Mouse (Mus musculus): Measurements from ENCODE around the gene Tfb2m. TPM values are rescaled to one million over a fixed set of nuclear protein-coding genes. Genes with fewer than 3 reads are reported as not detected.

The Tfb2m gene
- polyA plus RNA-seq, 1 experiment from 2014 or later: 25.0 TPM

DNA sequence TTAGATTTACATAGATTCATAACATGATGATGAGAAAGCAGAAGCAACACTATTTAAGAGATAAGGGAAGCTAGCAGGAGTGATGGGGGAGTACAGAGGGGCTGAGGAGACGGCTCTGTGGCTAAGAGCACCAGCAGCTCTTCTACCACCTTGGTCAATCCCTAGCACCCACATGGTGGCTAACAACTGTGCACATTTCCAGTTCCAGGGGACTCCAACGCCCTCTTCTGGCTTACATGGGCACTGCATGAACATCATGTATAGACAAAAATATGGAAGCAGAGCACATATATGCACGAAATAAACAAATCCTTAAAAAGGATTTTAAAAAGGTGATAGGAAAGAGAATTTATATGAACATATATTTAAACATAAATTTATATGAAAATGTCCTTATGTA lies 4.6 kb downstream of the Tfb2m start:
- Histone ChIP-seq H3K9ac (ENCODE audit: low read depth, low read length) (no peak overlapping the region), H3K9me3 (ENCODE audit: control insufficient read depth, low read length) (no peaks in the 10 kb centered on the region), H3K27ac (ENCODE audit: low read depth, low read length) (no peak overlapping the region), H3K27me3 (replicated peaks; ENCODE audit: control insufficient read depth, insufficient read depth, low read length) (no peaks in the 10 kb centered on the region), H3K36me3 (ENCODE audit: control insufficient read depth, insufficient read depth, low read length) (peaks cover 4% of the 10 kb centered on the region; the same call in 1 of the 2 replicates), H3K4me3 (ENCODE audit: low read depth, low read length) (no peak overlapping the region), H3K4me1 (replicated peaks; ENCODE audit: control insufficient read depth, insufficient read depth, low read length) (peaks cover 6% of the 10 kb centered on the region), H3K4me2 (no peak overlapping the region)
- DNase-seq (ENCODE audit: low spot score) (no peak), ATAC-seq (replicated peaks; ENCODE audit: low FRiP score) (no peak)
- 53% methylated on average over 3 of the region's 3 CpGs for WGBS

DNA sequence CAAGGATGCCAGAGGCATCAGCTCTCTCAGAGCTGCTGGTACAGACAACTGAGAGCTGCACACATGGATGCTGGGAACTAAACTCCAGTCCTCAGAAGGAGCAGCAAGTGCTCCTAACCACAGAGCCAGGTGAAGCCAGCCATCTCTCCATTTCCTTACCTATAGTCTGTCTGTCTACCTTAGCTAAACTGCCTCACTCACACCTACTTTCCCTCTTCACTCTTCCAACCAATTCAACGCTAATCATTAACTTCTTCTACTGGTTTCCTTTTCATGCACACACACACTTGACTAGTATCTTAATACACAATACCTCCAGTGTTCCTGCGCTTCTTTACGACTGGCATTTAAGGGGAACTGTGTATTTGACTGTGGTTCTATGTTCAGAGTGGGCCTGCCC lies 6.2 kb downstream of the Tfb2m start:
- ATAC-seq (replicated peaks; ENCODE audit: low FRiP score) (no peak), DNase-seq (ENCODE audit: low spot score) (no peak)
- Histone ChIP-seq H3K36me3 (ENCODE audit: control insufficient read depth, insufficient read depth, low read length) (peaks cover 4% of the 10 kb centered on the region; the same call in 1 of the 2 replicates), H3K27me3 (replicated peaks; ENCODE audit: control insufficient read depth, insufficient read depth, low read length) (no peaks in the 10 kb centered on the region), H3K4me2 (no peak overlapping the region), H3K9ac (ENCODE audit: low read depth, low read length) (no peak overlapping the region), H3K4me3 (ENCODE audit: low read depth, low read length) (no peak overlapping the region), H3K9me3 (ENCODE audit: control insufficient read depth, low read length) (no peaks in the 10 kb centered on the region), H3K27ac (ENCODE audit: low read depth, low read length) (no peak overlapping the region), H3K4me1 (replicated peaks; ENCODE audit: control insufficient read depth, insufficient read depth, low read length) (peaks cover under 1% of the 10 kb centered on the region; the same call in 1 of the 2 replicates)
- WGBS: 86% methylated on average over 3 of the region's 3 CpGs

DNA sequence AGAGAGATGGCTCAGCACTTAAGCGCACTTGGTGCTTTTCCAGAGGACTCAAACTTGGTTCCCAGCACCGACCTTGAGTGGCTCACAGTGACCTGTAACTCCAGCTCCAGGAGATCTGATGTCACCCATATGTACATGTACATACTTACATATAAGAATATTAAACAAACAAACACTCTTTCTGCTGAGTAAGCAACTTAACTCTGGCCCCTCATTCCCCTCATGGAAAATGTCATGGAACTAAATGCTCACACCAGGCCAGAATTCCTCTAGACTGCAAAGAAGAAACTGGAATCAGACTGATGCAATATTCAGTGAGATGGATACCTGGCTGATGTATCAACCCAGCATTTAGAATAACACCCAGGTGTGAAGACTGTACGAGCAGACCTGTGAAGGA lies 7.0 kb downstream of the Tfb2m start:
- no peak overlapping the region for H3K27ac ChIP-seq (ENCODE audit: low read depth, low read length)
- no peaks in the 10 kb centered on the region for H3K9me3 ChIP-seq (ENCODE audit: control insufficient read depth, low read length)
- no peak overlapping the region for H3K9ac ChIP-seq (ENCODE audit: low read depth, low read length)
- no peak overlapping the region for H3K4me3 ChIP-seq (ENCODE audit: low read depth, low read length)
- H3K27me3 ChIP-seq (replicated peaks; ENCODE audit: control insufficient read depth, insufficient read depth, low read length): no peaks in the 10 kb centered on the region
- peaks cover 4% of the 10 kb centered on the region; the same call in 1 of the 2 replicates for H3K36me3 ChIP-seq (ENCODE audit: control insufficient read depth, insufficient read depth, low read length)
- H3K4me2 ChIP-seq: no peak overlapping the region
- 94% methylated on average over 3 of the region's 3 CpGs for WGBS
- DNase-seq (ENCODE audit: low spot score): no peak
- ATAC-seq (replicated peaks; ENCODE audit: low FRiP score): no peak
- no peaks in the 10 kb centered on the region for H3K4me1 ChIP-seq (replicated peaks; ENCODE audit: control insufficient read depth, insufficient read depth, low read length)

DNA sequence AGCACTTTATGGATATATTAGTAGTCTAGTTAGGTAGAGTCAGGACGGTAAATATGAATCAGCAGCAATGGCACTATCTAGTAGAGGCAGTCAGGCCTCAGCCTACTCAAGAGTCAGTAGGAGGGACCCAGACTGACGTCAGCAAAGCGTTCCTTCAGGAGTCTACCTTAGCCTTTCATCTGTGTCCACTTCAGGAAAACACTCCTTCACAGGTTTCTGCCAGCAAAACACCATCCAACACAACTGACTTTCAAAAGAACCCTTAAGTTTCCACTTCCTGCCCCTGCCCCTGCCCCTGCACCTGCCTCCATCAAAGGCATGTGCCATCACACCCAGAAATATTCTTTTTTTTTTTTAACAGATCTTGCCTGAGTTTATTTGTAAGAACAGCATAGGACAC lies 26.2 kb downstream of the Tfb2m start:
- Histone ChIP-seq H3K27me3 (replicated peaks; ENCODE audit: control insufficient read depth, insufficient read depth, low read length) (no peaks in the 10 kb centered on the region), H3K9ac (ENCODE audit: low read depth, low read length) (no peak overlapping the region), H3K4me3 (ENCODE audit: low read depth, low read length) (no peak overlapping the region), H3K36me3 (ENCODE audit: control insufficient read depth, insufficient read depth, low read length) (no peaks in the 10 kb centered on the region), H3K27ac (ENCODE audit: low read depth, low read length) (no peak overlapping the region), H3K4me1 (replicated peaks; ENCODE audit: control insufficient read depth, insufficient read depth, low read length) (no peaks in the 10 kb centered on the region; the same call in 1 of the 2 replicates), H3K4me2 (no peak overlapping the region), H3K9me3 (ENCODE audit: control insufficient read depth, low read length) (no peaks in the 10 kb centered on the region)
- DNase-seq (ENCODE audit: low spot score): no peak
- WGBS: 82% methylated on average over 3 of the region's 3 CpGs
- no peak for ATAC-seq (replicated peaks; ENCODE audit: low FRiP score)

DNA sequence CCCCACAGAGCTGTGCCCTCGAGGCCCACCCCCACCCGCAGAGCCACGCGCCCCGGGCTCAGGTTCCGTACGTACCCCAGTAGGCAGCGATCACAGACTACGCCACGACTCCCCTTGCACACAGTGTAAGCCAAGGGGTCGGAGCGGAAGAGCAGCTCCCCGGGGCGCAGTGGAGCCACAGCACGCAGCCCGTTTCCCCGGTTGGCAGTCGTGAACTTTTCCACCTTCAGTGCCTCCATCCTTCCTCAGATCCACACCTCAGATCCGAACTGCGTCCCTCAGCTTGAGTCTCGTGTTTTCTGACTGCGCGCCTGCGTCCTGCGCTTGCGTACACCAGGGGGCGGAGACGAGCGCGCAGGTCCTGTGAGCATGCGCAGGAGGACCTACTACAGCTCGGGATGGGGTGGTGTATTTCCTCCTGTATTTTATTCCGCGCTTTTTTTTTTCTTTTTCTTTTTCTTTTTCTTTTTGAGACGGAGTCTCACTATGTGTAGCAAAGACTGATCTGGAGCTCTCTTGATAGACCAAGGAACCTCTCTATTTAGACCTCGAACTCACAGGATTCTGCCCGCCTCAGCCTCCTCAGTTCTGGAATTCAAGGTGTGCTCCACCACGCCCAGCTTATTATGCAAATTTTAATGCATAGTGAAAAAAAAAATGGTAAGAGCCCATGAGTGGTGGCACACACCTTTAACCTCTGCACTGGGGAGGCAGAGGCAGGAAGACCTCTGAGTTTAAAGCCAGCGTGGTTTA lies 28.2 kb downstream of the Tfb2m start, which contains the start of gene Smyd3:
TSS of gene Smyd3 (minus strand) at position 329 of the 753 bp plus-strand sequence.
- Histone ChIP-seq H3K9me3 (ENCODE audit: control insufficient read depth, low read length) (no peaks in the 10 kb centered on the region), H3K9ac (ENCODE audit: low read depth, low read length) (peak within 1 kb of the TSS; percentile 86), H3K4me3 (ENCODE audit: low read depth, low read length) (peak within 1 kb of the TSS; percentile 89), H3K27ac (ENCODE audit: low read depth, low read length) (peak within 1 kb of the TSS; percentile 55), H3K4me1 (replicated peaks; ENCODE audit: control insufficient read depth, insufficient read depth, low read length) (no peaks in the 10 kb centered on the region; the same call in 1 of the 2 replicates), H3K27me3 (replicated peaks; ENCODE audit: control insufficient read depth, insufficient read depth, low read length) (no peaks in the 10 kb centered on the region), H3K36me3 (ENCODE audit: control insufficient read depth, insufficient read depth, low read length) (no peaks in the 10 kb centered on the region), H3K4me2 (peak within 1 kb of the TSS; percentile 99)
- peak; percentile 90 for ATAC-seq (replicated peaks; ENCODE audit: low FRiP score)
- DNase-seq (ENCODE audit: low spot score): peak; percentile 79
- 5% methylated on average over 39 of the region's 39 CpGs for WGBS

DNA sequence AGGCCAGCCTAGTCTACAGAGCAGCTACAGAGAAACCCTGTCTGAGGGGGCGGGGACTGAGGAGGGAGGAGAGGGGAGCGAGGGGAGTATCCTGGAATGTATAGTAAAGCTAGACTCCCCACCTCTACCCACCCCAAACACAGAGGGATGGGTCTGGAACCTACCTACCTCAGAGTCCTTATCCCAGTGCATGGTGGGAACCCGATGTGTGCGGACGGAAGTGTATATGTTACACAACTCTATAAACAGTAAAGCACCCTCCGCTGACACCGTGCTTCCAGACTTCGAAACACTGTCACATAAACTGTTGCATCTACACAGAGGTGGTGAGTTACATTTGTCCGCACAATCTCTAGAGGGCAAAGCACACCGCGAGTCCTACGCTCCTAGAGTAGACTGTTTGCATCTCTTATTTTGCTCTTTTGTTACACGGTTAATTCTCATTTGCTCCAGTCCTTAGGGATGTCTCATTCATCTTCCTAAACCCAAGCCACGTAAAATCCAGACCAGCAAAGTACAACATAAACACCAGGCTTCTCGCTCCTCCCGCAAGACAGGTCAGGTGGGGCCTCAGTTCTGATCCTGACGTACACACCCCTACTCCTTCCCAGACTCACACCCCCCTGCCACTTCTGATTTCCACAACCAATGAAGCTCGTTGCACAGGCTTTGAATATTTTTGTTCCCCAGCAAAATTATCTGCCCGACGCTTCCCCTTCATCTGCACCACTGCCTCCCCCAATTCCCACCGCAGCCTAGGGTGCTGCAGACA lies 28.9 kb downstream of the Tfb2m start:
- Histone ChIP-seq H3K4me3 (ENCODE audit: low read depth, low read length) (peak overlapping the region; percentile 89), H3K9me3 (ENCODE audit: control insufficient read depth, low read length) (no peaks in the 10 kb centered on the region), H3K4me1 (replicated peaks; ENCODE audit: control insufficient read depth, insufficient read depth, low read length) (no peaks in the 10 kb centered on the region; the same call in 1 of the 2 replicates), H3K36me3 (ENCODE audit: control insufficient read depth, insufficient read depth, low read length) (no peaks in the 10 kb centered on the region), H3K4me2 (peak overlapping the region; percentile 99), H3K27ac (ENCODE audit: low read depth, low read length) (peak overlapping the region; percentile 55), H3K9ac (ENCODE audit: low read depth, low read length) (peak overlapping the region; percentile 86), H3K27me3 (replicated peaks; ENCODE audit: control insufficient read depth, insufficient read depth, low read length) (no peaks in the 10 kb centered on the region)
- WGBS: 1% methylated on average over 21 of the region's 21 CpGs
- peak; percentile 51 for DNase-seq (ENCODE audit: low spot score)
- peak; percentile 62 for ATAC-seq (replicated peaks; ENCODE audit: low FRiP score)

DNA sequence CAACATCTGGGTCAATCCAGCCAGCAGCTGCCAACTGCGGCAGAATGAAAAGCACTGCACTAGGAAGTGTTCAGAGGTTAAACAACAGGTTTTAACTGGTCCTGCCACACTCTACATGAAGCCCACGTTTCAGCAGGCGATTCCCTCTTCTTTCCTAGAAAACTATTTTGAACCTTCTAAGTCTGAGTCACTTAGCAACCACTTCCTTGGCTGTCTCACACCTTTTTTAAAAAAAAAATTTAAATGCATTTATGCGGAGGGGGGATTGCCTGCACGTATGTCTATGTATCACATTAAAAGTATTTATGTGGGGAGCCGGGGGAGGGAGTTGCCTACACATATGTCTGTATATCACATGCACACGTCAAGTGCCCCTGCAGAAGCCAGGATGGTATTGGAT lies 34.2 kb downstream of the Tfb2m start:
- Histone ChIP-seq H3K4me1 (replicated peaks; ENCODE audit: control insufficient read depth, insufficient read depth, low read length) (no peaks in the 10 kb centered on the region; the same call in 1 of the 2 replicates), H3K27ac (ENCODE audit: low read depth, low read length) (no peak overlapping the region), H3K4me3 (ENCODE audit: low read depth, low read length) (no peak overlapping the region), H3K36me3 (ENCODE audit: control insufficient read depth, insufficient read depth, low read length) (no peaks in the 10 kb centered on the region), H3K27me3 (replicated peaks; ENCODE audit: control insufficient read depth, insufficient read depth, low read length) (no peaks in the 10 kb centered on the region), H3K4me2 (no peak overlapping the region), H3K9me3 (ENCODE audit: control insufficient read depth, low read length) (no peaks in the 10 kb centered on the region), H3K9ac (ENCODE audit: low read depth, low read length) (no peak overlapping the region)
- DNase-seq (ENCODE audit: low spot score) (no peak), ATAC-seq (replicated peaks; ENCODE audit: low FRiP score) (no peak)
- WGBS: 82% methylated on average over 7 of the region's 7 CpGs

DNA sequence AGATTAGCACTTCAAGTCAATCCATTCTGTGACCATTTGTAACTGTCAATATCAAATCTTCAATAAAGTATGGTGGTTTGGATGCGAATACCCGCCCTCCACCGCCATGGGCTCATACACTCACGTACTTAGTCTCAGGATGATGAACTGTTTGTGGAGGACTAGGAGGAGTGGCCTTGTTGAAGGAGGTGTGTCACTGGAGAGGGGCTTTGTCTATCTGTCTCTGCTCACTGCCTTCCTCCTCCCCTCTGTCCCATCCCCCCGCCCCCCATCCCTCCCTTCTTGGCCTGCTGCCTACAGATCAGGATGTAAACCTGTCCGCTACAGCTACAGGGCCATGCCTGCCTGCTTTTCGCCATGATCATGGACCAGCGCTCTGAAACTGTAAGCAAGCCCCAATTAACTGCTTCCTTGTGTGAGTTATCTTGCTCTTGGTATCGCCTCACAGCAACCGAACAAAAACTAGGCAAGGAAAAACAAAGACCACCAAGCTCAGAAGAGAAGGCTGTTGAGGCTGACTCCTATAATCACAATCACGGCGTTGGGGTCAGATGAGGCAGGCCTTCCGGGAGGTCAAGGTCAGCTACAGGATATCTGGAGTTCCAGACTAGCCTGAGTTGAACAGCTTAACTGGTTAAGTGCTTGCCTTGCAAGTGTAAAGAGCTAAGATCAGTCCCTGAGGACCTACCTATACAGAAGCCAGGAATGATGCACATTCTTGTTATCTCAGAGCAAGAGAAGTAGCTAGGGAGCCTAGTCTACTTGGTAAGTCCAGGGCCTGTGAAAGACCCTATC lies 35.3 kb downstream of the Tfb2m start:
- H3K9ac ChIP-seq (ENCODE audit: low read depth, low read length): no peak overlapping the region
- 85% methylated on average over 13 of the region's 13 CpGs for WGBS
- no peak for ATAC-seq (replicated peaks; ENCODE audit: low FRiP score)

More for the DNA sequence above, 35.3 kb downstream of the Tfb2m start:
- H3K27ac ChIP-seq (ENCODE audit: low read depth, low read length): no peak overlapping the region
- H3K9me3 ChIP-seq (ENCODE audit: control insufficient read depth, low read length): no peaks in the 10 kb centered on the region
- H3K36me3 ChIP-seq (ENCODE audit: control insufficient read depth, insufficient read depth, low read length): no peaks in the 10 kb centered on the region
- no peaks in the 10 kb centered on the region for H3K27me3 ChIP-seq (replicated peaks; ENCODE audit: control insufficient read depth, insufficient read depth, low read length)
- DNase-seq (ENCODE audit: low spot score): no peak
- H3K4me3 ChIP-seq (ENCODE audit: low read depth, low read length): no peak overlapping the region
- H3K4me2 ChIP-seq: no peak overlapping the region
- no peaks in the 10 kb centered on the region for H3K4me1 ChIP-seq (replicated peaks; ENCODE audit: control insufficient read depth, insufficient read depth, low read length)

Measured in liver, embryonic 11.5 days (tissue).